Mouse (Mus musculus): ENCODE measurements around the gene Smad1. TPM values are rescaled to one million over a fixed set of nuclear protein-coding genes. Genes with fewer than 3 reads are reported as not detected.

Gene Smad1
- polyA plus RNA-seq (2012; rRNA removed) = 36.7 and 40.6 TPM in 2 replicates

DNA sequence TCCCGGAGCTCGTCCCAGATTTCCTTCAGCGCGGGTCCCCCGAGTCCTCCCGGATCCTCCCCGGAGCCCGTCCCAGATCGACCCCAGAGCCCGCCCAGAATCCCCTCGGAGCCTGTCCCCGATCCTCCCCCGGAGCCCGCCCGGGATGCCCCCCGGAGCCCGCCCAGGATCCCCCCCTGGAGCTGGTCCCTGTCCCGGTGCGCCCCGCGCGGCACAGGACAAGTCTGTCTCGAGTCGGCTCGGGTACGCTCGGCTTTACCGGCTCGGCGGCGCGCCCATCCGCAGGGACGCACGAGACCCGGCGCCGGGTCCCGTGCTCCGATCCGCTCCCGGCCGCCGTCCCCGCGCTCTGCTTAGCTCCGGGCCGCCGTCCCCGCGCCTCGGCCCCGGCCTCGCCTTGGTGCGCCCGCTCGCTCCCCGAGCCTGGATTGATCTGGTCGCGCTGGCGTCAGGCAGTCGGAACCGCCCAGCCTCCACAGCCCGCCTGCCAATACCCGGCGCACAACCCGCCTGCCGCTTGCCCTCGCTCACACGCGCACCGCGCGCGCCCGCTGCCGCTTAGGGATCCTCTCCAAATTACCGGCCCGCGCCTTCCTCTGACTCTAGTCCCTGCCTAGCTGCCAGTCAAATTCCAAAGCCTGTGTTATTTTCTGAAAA, at the start of gene Smad1:
Gene Smad1 (minus strand): TSS at position 525 of the 657 bp plus-strand sequence.

DNA sequence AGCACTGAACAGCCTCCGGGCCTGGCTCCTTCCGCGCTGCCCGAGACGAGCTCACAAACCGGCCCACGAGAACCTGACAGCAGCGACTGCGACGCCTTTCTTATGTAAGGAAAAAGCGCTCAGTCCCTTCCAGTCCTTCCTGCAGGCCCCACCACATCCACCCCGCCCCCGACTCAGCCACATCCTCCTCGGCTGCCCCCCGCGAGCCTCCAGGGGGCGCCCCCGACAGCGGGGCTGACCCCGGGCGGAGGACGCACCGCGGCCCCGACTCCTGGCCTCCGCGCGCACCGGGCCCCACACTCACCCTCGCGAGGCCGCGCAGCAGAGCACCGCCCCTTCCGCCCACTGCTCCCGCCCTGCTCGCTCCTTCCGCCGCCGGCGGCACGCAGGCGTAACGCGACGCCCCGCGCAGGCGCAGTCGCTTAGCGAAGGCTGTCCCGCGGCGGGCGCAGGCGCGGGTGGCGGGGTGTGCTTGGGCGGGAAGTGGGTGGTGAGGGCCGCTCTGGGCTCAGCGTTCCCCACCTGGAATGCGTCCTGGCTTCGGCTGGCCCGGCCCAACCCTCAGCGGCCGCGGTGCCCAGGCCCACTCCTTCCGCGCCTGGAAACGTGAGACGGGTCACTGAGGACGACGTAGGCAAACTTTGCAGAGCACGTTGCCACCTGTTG, 104.6 kb downstream of the Smad1 start, which contains the start of gene Mmaa:
Gene Mmaa (minus strand): TSS at position 328 of the 666 bp plus-strand sequence.

Other genes with a start within 250 kb of the Smad1 start
- gene 1700011L22Rik, start 150.9 kb downstream of the Smad1 start, polyA plus RNA-seq (2012; rRNA removed) = 0.05 TPM in 1 of 2 replicates, not detected in the other
- 13.2 and 13.8 TPM in 2 replicates for gene Mmaa, start 104.6 kb downstream of the Smad1 start, polyA plus RNA-seq (2012; rRNA removed)
- 28.4 and 37.2 TPM in 2 replicates for gene Otud4, start 240.1 kb upstream of the Smad1 start, polyA plus RNA-seq (2012; rRNA removed)

Measured in central nervous system, embryonic 11.5 days (tissue).